Mouse (Mus musculus): ENCODE data around the gene C1qtnf9.

The C1qtnf9 gene

GRCm38 (mm10) chr14:60767884-60768283, at the start of gene C1qtnf9:
Gene C1qtnf9 (plus strand): TSS chr14:60768134.
- no peak for ATAC-seq (ENCODE audit: insufficient number of reproducible peaks, low FRiP score, low TSS enrichment)

- no peak for ATAC-seq (ENCODE audit: insufficient number of reproducible peaks, low FRiP score, low TSS enrichment)
These were observed 46.6 kb upstream of the C1qtnf9 start for GRCm38 (mm10) chr14:60721304-60721703.

GRCm38 (mm10) chr14:60721938-60722337, 46.0 kb upstream of the C1qtnf9 start:
- ATAC-seq (ENCODE audit: insufficient number of reproducible peaks, low FRiP score, low TSS enrichment), result no peak

GRCm38 (mm10) chr14:60726091-60726490, 41.8 kb upstream of the C1qtnf9 start:
- peak; percentile 68; the same call in 1 of the 2 replicates for ATAC-seq (ENCODE audit: insufficient number of reproducible peaks, low FRiP score, low TSS enrichment)

- ATAC-seq (ENCODE audit: insufficient number of reproducible peaks, low FRiP score, low TSS enrichment), result no peak
These were observed 40.8 kb upstream of the C1qtnf9 start for GRCm38 (mm10) chr14:60727130-60727529.

- no peak for ATAC-seq (ENCODE audit: insufficient number of reproducible peaks, low FRiP score, low TSS enrichment)
These were observed 35.9 kb upstream of the C1qtnf9 start for GRCm38 (mm10) chr14:60732081-60732480.

GRCm38 (mm10) chr14:60732787-60733186, 35.1 kb upstream of the C1qtnf9 start:
- no peak for ATAC-seq (ENCODE audit: insufficient number of reproducible peaks, low FRiP score, low TSS enrichment)

GRCm38 (mm10) chr14:60733706-60734105, 34.2 kb upstream of the C1qtnf9 start:
- ATAC-seq (ENCODE audit: insufficient number of reproducible peaks, low FRiP score, low TSS enrichment), result no peak

- no peak; the same call in 1 of the 2 replicates for ATAC-seq (ENCODE audit: insufficient number of reproducible peaks, low FRiP score, low TSS enrichment)
These were observed 32.7 kb upstream of the C1qtnf9 start for GRCm38 (mm10) chr14:60735206-60735605.

- no peak for ATAC-seq (ENCODE audit: insufficient number of reproducible peaks, low FRiP score, low TSS enrichment)
These were observed 31.9 kb upstream of the C1qtnf9 start for GRCm38 (mm10) chr14:60735848-60736547.

GRCm38 (mm10) chr14:60736591-60737192, 31.2 kb upstream of the C1qtnf9 start:
- ATAC-seq (ENCODE audit: insufficient number of reproducible peaks, low FRiP score, low TSS enrichment), result no peak

- no peak for ATAC-seq (ENCODE audit: insufficient number of reproducible peaks, low FRiP score, low TSS enrichment)
These were observed 30.7 kb upstream of the C1qtnf9 start for GRCm38 (mm10) chr14:60737202-60737611.

- no peak for ATAC-seq (ENCODE audit: insufficient number of reproducible peaks, low FRiP score, low TSS enrichment)
These were observed 29.4 kb upstream of the C1qtnf9 start for GRCm38 (mm10) chr14:60738434-60738938.

GRCm38 (mm10) chr14:60739155-60739554, 28.8 kb upstream of the C1qtnf9 start:
- no peak for ATAC-seq (ENCODE audit: insufficient number of reproducible peaks, low FRiP score, low TSS enrichment)

GRCm38 (mm10) chr14:60739616-60740015, 28.3 kb upstream of the C1qtnf9 start:
- ATAC-seq (ENCODE audit: insufficient number of reproducible peaks, low FRiP score, low TSS enrichment), result no peak

- ATAC-seq (ENCODE audit: insufficient number of reproducible peaks, low FRiP score, low TSS enrichment), result no peak
These were observed 27.4 kb upstream of the C1qtnf9 start for GRCm38 (mm10) chr14:60740507-60740906.

- no peak for ATAC-seq (ENCODE audit: insufficient number of reproducible peaks, low FRiP score, low TSS enrichment)
These were observed 26.9 kb upstream of the C1qtnf9 start for GRCm38 (mm10) chr14:60741033-60741432.

GRCm38 (mm10) chr14:60741490-60741981, 26.4 kb upstream of the C1qtnf9 start:
- 0 out of 2 replicates have a peak, but pooled peaks have one; percentile 19 for ATAC-seq (ENCODE audit: insufficient number of reproducible peaks, low FRiP score, low TSS enrichment)

GRCm38 (mm10) chr14:60743681-60744080, 24.3 kb upstream of the C1qtnf9 start:
- ATAC-seq (ENCODE audit: insufficient number of reproducible peaks, low FRiP score, low TSS enrichment), result no peak

GRCm38 (mm10) chr14:60745201-60745600, 22.7 kb upstream of the C1qtnf9 start:
- ATAC-seq (ENCODE audit: insufficient number of reproducible peaks, low FRiP score, low TSS enrichment), result no peak

GRCm38 (mm10) chr14:60746141-60746540, 21.8 kb upstream of the C1qtnf9 start:
- ATAC-seq (ENCODE audit: insufficient number of reproducible peaks, low FRiP score, low TSS enrichment), result no peak
